Mouse (Mus musculus) stomach, embryonic 15.5 days (tissue): ENCODE results near the gene Fignl2. TPM values are rescaled to one million over a fixed set of nuclear protein-coding genes. Genes with fewer than 3 reads are reported as not detected.

ENCODE experiments used
- ATAC-seq: fragments of 200-750 bp; cut with Nextera tagmentation; 2 replicates; pipeline ENCODE4 v1.8.0; 2017; ENCODE audit warnings: low read depth, moderate number of reproducible peaks, moderate TSS enrichment; ENCODE audit not compliant: insufficient read depth, low FRiP score
- H3K27ac ChIP-seq: fragments of 300-500 bp; sonication (generic); 2 replicates; pipeline ENCODE4 v1.5.1; 2015; ENCODE audit warnings: mild to moderate bottlenecking, inconsistent platforms
- H3K27me3 ChIP-seq: fragments of 300-500 bp; sonication (generic); replicated peaks from 2 replicates; pipeline ENCODE4 v1.6.1; 2015; ENCODE audit warnings: inconsistent platforms
- H3K36me3 ChIP-seq: fragments of 300-500 bp; sonication (generic); 2 replicates; pipeline ENCODE4 v1.6.1; 2015; ENCODE audit warnings: inconsistent platforms
- H3K4me1 ChIP-seq: fragments of 300-500 bp; sonication (generic); 2 replicates; pipeline ENCODE4 v1.6.1; 2015; ENCODE audit warnings: inconsistent platforms
- H3K4me2 ChIP-seq: fragments of 300-500 bp; sonication (generic); 2 replicates; pipeline ENCODE4 v1.6.1; 2015; ENCODE audit warnings: mild to moderate bottlenecking, inconsistent platforms
- H3K4me3 ChIP-seq: fragments of 300-500 bp; sonication (generic); replicated peaks from 2 replicates; pipeline ENCODE4 v1.5.1; 2015; ENCODE audit warnings: inconsistent platforms
- H3K9ac ChIP-seq: fragments of 300-500 bp; sonication (generic); 2 replicates; pipeline ENCODE4 v1.6.1; 2015; ENCODE audit warnings: inconsistent platforms
- H3K9me3 ChIP-seq: fragments of 300-500 bp; sonication (generic); 2 replicates; pipeline ENCODE4 v1.6.1; 2016; ENCODE audit warnings: inconsistent platforms
- WGBS: fragments of 180-500 bp; shearing (Covaris S2); methylation state at CpG from one replicate; pipeline ENCODE4 v1.1.7; 2015; 5-methylcytosine and 5-hydroxymethylcytosine counted together
- polyA plus RNA-seq: library from polyadenylated mRNA; unstranded; fragments of >200 nt; fragmentation: Nextera tagmentation; extraction: Ambion mirVana; gene quantifications from 2 replicates; pipeline ENCODE4 v1.2.1, GENCODE M21; 2015

Fignl2 gene
- polyA plus RNA-seq, 1 experiment from 2014 or later, result 0.19 TPM

DNA sequence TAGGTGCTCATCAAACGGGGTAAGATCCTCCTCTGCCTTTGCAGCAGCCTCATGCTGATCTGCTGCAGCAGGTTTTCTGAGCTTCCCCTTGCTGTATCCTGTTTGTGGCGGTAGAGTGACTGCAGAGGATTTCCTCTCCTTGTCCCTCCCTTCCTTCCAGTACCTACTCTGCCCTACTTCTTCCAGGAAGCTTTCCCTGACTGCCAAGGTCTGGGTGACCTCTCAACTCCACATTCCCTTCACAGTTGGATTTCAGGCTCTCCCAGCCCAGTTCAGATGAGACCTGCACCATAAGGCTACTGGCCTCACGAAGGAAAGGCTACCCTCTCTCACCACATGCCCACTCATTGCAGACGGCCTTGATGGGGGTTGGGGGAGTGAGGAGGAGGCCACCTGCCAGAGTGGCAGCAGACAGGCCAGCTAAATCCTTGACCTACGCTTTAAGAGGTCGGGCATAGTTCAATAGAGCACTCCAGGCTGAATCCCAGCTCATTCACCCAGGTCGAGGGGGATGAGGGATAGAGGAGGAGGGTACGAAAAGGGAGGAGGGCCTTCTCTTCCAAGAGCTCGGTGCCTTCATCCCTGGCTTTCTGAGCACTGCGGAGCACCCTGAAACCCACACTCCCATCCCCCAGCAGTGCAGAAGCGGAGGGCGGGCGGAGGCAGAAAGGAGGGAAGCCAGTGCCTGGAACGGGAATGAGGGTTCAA lies 13.9 kb upstream of the Fignl2 start:
- no peak for ATAC-seq
- H3K9ac ChIP-seq, result no peak overlapping the region
- H3K4me3 ChIP-seq, result no peak overlapping the region
- H3K9me3 ChIP-seq, result no peaks in the 10 kb centered on the region
- no peak overlapping the region for H3K27ac ChIP-seq
- WGBS, result 41% methylated on average over 14 of the region's 14 CpGs
- no peaks in the 10 kb centered on the region for H3K36me3 ChIP-seq
- no peaks in the 10 kb centered on the region for H3K27me3 ChIP-seq
- peaks cover 9% of the 10 kb centered on the region; the same call in 1 of the 2 replicates for H3K4me1 ChIP-seq
- H3K4me2 ChIP-seq, result no peak overlapping the region

- H3K4me3 ChIP-seq, result no peak overlapping the region
- H3K36me3 ChIP-seq, result no peaks in the 10 kb centered on the region
- no peaks in the 10 kb centered on the region for H3K9me3 ChIP-seq
- no peak for ATAC-seq
- H3K4me2 ChIP-seq, result no peak overlapping the region
- no peaks in the 10 kb centered on the region for H3K27me3 ChIP-seq
- H3K27ac ChIP-seq, result no peak overlapping the region
- 91% methylated on average over 8 of the region's 8 CpGs for WGBS
- no peak overlapping the region for H3K9ac ChIP-seq
- peaks cover 9% of the 10 kb centered on the region; the same call in 1 of the 2 replicates for H3K4me1 ChIP-seq
Measured at GRCm38 (mm10) chr15:101091551-101091950, 13.2 kb upstream of the Fignl2 start.

- Histone ChIP-seq H3K4me3 (no peak overlapping the region), H3K9me3 (no peaks in the 10 kb centered on the region), H3K27me3 (no peaks in the 10 kb centered on the region), H3K4me2 (no peak overlapping the region), H3K27ac (no peak overlapping the region), H3K36me3 (no peaks in the 10 kb centered on the region), H3K9ac (no peak overlapping the region), H3K4me1 (peaks cover 9% of the 10 kb centered on the region; the same call in 1 of the 2 replicates)
- ATAC-seq, result no peak
- WGBS, result 68% methylated on average over 4 of the region's 4 CpGs
Measured at GRCm38 (mm10) chr15:101088291-101088690, 9.9 kb upstream of the Fignl2 start.

DNA sequence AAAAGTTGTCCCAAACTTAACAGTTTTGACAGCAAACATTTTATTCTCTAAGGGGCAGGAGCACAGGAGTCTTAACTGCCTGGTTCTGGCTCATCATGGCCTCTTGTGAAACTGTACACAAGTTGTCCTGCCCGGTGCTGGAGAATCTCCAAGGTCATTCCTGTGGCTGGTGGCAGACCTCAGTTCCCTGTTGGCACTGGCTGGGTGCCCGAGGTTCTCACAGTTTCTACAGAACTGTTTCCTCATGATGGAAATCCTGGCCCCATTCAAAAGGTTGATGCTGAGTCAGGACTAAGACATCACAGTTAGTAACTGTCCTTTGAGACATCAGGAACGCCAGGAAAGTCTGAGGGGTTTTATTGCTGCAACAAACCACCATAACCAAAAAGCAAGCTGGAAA lies 8.6 kb upstream of the Fignl2 start:
- Histone ChIP-seq H3K4me2 (no peak overlapping the region), H3K27me3 (no peaks in the 10 kb centered on the region), H3K4me1 (peaks cover 7% of the 10 kb centered on the region), H3K9ac (no peak overlapping the region), H3K36me3 (no peaks in the 10 kb centered on the region), H3K4me3 (no peak overlapping the region), H3K27ac (no peak overlapping the region), H3K9me3 (no peaks in the 10 kb centered on the region)
- 64% methylated on average over 3 of the region's 3 CpGs for WGBS
- ATAC-seq, result no peak

DNA sequence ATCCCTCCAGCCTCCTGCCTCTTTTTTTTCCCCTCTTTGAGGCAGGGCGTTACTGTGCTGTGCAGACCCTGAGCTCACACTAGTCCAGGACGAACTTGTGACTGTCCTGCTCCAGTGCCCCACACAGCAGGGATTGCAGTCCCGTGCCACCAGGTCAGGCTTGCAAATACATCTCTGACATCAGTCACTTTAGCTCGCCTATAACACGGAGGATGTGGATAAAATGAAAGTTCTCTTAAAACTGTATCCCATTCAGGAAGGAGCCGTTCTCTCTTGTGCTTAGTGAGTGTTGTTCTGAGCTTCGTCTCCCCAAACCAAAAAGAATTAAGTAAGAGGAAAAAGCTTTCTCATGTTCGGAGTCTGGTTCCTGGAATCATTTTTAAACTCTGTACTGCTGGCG lies 8.1 kb upstream of the Fignl2 start:
- Histone ChIP-seq H3K9ac (no peak overlapping the region), H3K4me1 (peaks cover 7% of the 10 kb centered on the region), H3K9me3 (no peaks in the 10 kb centered on the region), H3K36me3 (no peaks in the 10 kb centered on the region), H3K27me3 (no peaks in the 10 kb centered on the region), H3K4me2 (no peak overlapping the region), H3K4me3 (no peak overlapping the region), H3K27ac (no peak overlapping the region)
- WGBS, result 61% methylated on average over 9 of the region's 9 CpGs
- ATAC-seq, result no peak

GRCm38 (mm10) chr15:101084499-101084898 lies 6.1 kb upstream of the Fignl2 start:
- Histone ChIP-seq H3K4me1 (peaks cover 10% of the 10 kb centered on the region), H3K27ac (no peak overlapping the region), H3K9ac (no peak overlapping the region), H3K4me3 (no peak overlapping the region), H3K27me3 (no peaks in the 10 kb centered on the region), H3K4me2 (no peak overlapping the region), H3K36me3 (no peaks in the 10 kb centered on the region), H3K9me3 (no peaks in the 10 kb centered on the region)
- no peak for ATAC-seq
- WGBS, result 67% methylated on average over 10 of the region's 10 CpGs

DNA sequence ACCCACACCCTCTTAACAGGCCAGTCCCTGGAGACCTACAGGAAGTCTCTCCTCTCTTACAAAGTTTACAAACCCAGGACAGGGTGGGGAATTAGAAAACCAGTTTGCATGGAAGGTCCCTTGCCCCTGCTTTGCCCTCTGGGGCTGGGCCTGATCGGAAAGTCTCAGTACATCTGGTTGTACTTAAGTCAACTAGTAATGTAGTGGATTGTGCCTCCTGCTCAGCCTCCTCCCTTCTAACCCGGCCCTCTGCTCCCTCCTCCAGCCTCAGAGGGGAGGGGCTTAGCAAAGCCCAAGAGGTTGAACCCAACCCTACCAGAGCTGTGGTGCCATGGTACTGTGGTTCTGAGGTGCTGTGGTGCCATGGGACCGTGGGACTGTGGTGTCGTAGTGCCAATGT lies 3.9 kb upstream of the Fignl2 start:
- Histone ChIP-seq H3K27ac (peak overlapping the region; percentile 9; the same call in 1 of the 2 replicates), H3K9ac (no peak overlapping the region), H3K9me3 (no peaks in the 10 kb centered on the region), H3K27me3 (no peaks in the 10 kb centered on the region), H3K4me3 (no peak overlapping the region), H3K36me3 (no peaks in the 10 kb centered on the region), H3K4me1 (peaks cover 18% of the 10 kb centered on the region), H3K4me2 (no peak overlapping the region)
- ATAC-seq, result peak; percentile 21; the same call in 1 of the 2 replicates
- 40% methylated on average over 4 of the region's 4 CpGs for WGBS

- Histone ChIP-seq H3K4me2 (no peak overlapping the region), H3K36me3 (no peaks in the 10 kb centered on the region), H3K27ac (no peak overlapping the region), H3K4me3 (no peak overlapping the region), H3K27me3 (no peaks in the 10 kb centered on the region), H3K4me1 (peaks cover 28% of the 10 kb centered on the region), H3K9me3 (no peaks in the 10 kb centered on the region), H3K9ac (no peak overlapping the region)
- no peak for ATAC-seq
- WGBS, result 77% methylated on average over 7 of the region's 7 CpGs
Measured at GRCm38 (mm10) chr15:101081035-101081548, 2.7 kb upstream of the Fignl2 start.

DNA sequence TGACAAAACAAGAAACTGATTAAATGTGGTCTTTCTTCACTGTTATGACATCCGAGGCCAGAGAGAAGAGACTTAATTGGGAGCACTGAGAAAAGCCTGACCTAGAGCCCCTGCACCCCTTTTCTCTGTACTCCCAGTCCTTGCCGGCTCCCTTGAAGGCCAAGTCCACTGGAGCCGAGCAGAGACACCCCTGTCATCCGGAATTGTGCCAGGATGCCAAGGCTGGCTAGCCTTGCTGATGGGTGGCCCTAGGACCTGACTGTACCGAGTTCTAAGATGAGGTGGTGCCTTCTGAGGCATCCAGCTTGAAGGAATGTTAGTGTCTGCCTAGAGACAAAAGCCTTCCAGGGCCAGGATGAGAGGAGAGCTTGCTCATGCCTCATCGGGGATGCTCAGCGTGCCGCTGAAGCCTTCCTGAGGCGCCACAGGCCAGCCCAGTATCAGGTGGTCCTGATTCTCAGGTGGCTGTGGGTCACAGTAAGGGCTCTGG lies 1.7 kb upstream of the Fignl2 start:
- Histone ChIP-seq H3K4me2 (no peak overlapping the region), H3K27ac (no peak overlapping the region), H3K4me1 (peaks cover 35% of the 10 kb centered on the region), H3K4me3 (no peak overlapping the region), H3K27me3 (no peaks in the 10 kb centered on the region), H3K9me3 (no peaks in the 10 kb centered on the region), H3K36me3 (no peaks in the 10 kb centered on the region), H3K9ac (no peak overlapping the region)
- WGBS, result 78% methylated on average over 9 of the region's 9 CpGs
- no peak for ATAC-seq

GRCm38 (mm10) chr15:101078731-101079156 lies 377 bp upstream of the Fignl2 start:
- Histone ChIP-seq H3K36me3 (no peaks in the 10 kb centered on the region), H3K4me3 (peak overlapping the region; percentile 79), H3K9me3 (no peaks in the 10 kb centered on the region), H3K9ac (peak overlapping the region; percentile 34), H3K27ac (peak overlapping the region; percentile 83), H3K4me2 (peak overlapping the region; percentile 83), H3K27me3 (no peaks in the 10 kb centered on the region), H3K4me1 (peaks cover 35% of the 10 kb centered on the region)
- peak; percentile 78 for ATAC-seq
- 6% methylated on average over 29 of the region's 30 CpGs for WGBS

GRCm38 (mm10) chr15:101077001-101077812 lies 1.2 kb downstream of the Fignl2 start:
- H3K36me3 ChIP-seq, result no peaks in the 10 kb centered on the region
- 4% methylated on average over 34 of the region's 34 CpGs for WGBS
- H3K9ac ChIP-seq, result peak overlapping the region; percentile 77
- H3K4me1 ChIP-seq, result peaks cover 35% of the 10 kb centered on the region
- H3K4me3 ChIP-seq, result peak overlapping the region; percentile 79
- peak overlapping the region; percentile 83 for H3K4me2 ChIP-seq
- H3K27ac ChIP-seq, result peak overlapping the region; percentile 87
- no peak for ATAC-seq
- H3K9me3 ChIP-seq, result no peaks in the 10 kb centered on the region
- H3K27me3 ChIP-seq, result no peaks in the 10 kb centered on the region
